Mouse (Mus musculus) ES-Bruce4 (cell line): ENCODE measurements around the gene Spred1.

Experiments used
- CTCF ChIP-seq: IDR thresholded peaks from one replicate; pipeline ENCODE4 v1.8.1; 2011; ENCODE audit warnings: low read depth, low read length
- POLR2A ChIP-seq: IDR thresholded peaks from one replicate; pipeline ENCODE4 v1.8.1; 2011; ENCODE audit warnings: low read length; ENCODE audit not compliant: insufficient read depth

- TF ChIP-seq POLR2A, result no peak
- no peak for TF ChIP-seq CTCF
These were observed 49.6 kb upstream of the Spred1 start for GRCm38 (mm10) chr2:117071596-117071995.
